ENCODE assay signal across 23 mouse cellular contexts in genomic region chr14:107033807-107034206, GRCm38 (mm10).
DNase-seq lines count a peak whose midpoint lies in the region; ATAC-seq and TF ChIP-seq lines count a peak whose summit lies in the region.
"Had no signal": no experiment of that assay in that cellular context is flagged by ENCODE, and none has a peak within 500 bp of the region (broad histone marks: within the 10 kb centered on the region; RNA-seq: fewer than 3 reads in every experiment).

No protein-coding gene starts in this region.

- H3K36me3 ChIP-seq in heart, adult 2 months (ENCODE audit: control insufficient read depth, insufficient read depth, low read length) = no peaks in the 10 kb centered on the region
- no peaks in the 10 kb centered on the region for H3K36me3 ChIP-seq in kidney, embryonic 16.5 days (ENCODE audit: insufficient read depth, low read length)
- H3K36me3 ChIP-seq in liver, adult 2 months (ENCODE audit: control insufficient read depth, insufficient read depth, low read length) = no peaks in the 10 kb centered on the region
- no peaks in the 10 kb centered on the region for H3K36me3 ChIP-seq in liver, embryonic 11.5 days (ENCODE audit: control insufficient read depth, insufficient read depth, low read length)
- H3K36me3 ChIP-seq: embryonic facial prominence, embryonic 15.5 days; forebrain, embryonic 15.5 days; G1E; heart, embryonic 15.5 days; hindbrain, embryonic 13.5 days had no signal

- H3K79me2 ChIP-seq in heart, adult 2 months (replicated peaks; ENCODE audit: control insufficient read depth, insufficient read depth, low read length) = no peaks in the 10 kb centered on the region
- H3K79me2 ChIP-seq in liver, adult 2 months (ENCODE audit: control insufficient read depth, insufficient read depth, low read length) = no peaks in the 10 kb centered on the region

- TF ChIP-seq CTCF in heart, adult 2 months (IDR thresholded peaks at IDR 0.05) = no peak
- no peak for TF ChIP-seq CTCF in liver, adult 2 months (IDR thresholded peaks at IDR 0.05; ENCODE audit: low read depth, low read length)

- no peak overlapping the region for H3K4me3 ChIP-seq in heart, adult 2 months
- H3K4me3 ChIP-seq in kidney, embryonic 16.5 days (ENCODE audit: low read length) = no peak overlapping the region
- no peak overlapping the region for H3K4me3 ChIP-seq in liver, adult 2 months (ENCODE audit: insufficient read depth, low read depth, low read length)
- no peak overlapping the region for H3K4me3 ChIP-seq in liver, embryonic 11.5 days (ENCODE audit: low read depth, low read length)
- H3K4me3 ChIP-seq: embryonic facial prominence, embryonic 15.5 days; forebrain, embryonic 15.5 days; heart, embryonic 15.5 days; hindbrain, embryonic 13.5 days had no signal

- whole genome bisulfite sequencing in heart, adult 2 months = 75% methylated on average over 2 of the region's 2 CpGs
- 76% methylated on average over 2 of the region's 2 CpGs for WGBS in kidney, embryonic 16.5 days
- 85% methylated on average over 2 of the region's 2 CpGs for WGBS in liver, adult 2 months
- 88% methylated on average over 2 of the region's 2 CpGs for WGBS in liver, embryonic 11.5 days

- no peaks in the 10 kb centered on the region for H3K4me1 ChIP-seq in heart, adult 2 months (ENCODE audit: control insufficient read depth, insufficient read depth, low read length)
- H3K4me1 ChIP-seq in kidney, embryonic 16.5 days (ENCODE audit: insufficient read depth, low read length) = no peaks in the 10 kb centered on the region
- no peaks in the 10 kb centered on the region for H3K4me1 ChIP-seq in liver, adult 2 months (ENCODE audit: control insufficient read depth, insufficient read depth, low read length)
- no peaks in the 10 kb centered on the region for H3K4me1 ChIP-seq in liver, embryonic 11.5 days (replicated peaks; ENCODE audit: control insufficient read depth, insufficient read depth, low read length)
- H3K4me1 ChIP-seq: embryonic facial prominence, embryonic 15.5 days; forebrain, embryonic 15.5 days; heart, embryonic 15.5 days; hindbrain, embryonic 13.5 days had no signal

- no peaks in the 10 kb centered on the region for H3K9me3 ChIP-seq in kidney, embryonic 16.5 days (ENCODE audit: low read length)
- H3K9me3 ChIP-seq in liver, embryonic 11.5 days (ENCODE audit: control insufficient read depth, low read length) = no peaks in the 10 kb centered on the region
- H3K9me3 ChIP-seq: embryonic facial prominence, embryonic 15.5 days; forebrain, embryonic 15.5 days; heart, embryonic 15.5 days; hindbrain, embryonic 13.5 days had no signal

- H3K27ac ChIP-seq in heart, adult 2 months = peak overlapping the region; percentile 38
- no peak overlapping the region for H3K27ac ChIP-seq in kidney, embryonic 16.5 days (ENCODE audit: low read length)
- no peak overlapping the region for H3K27ac ChIP-seq in liver, adult 2 months (replicated peaks; ENCODE audit: insufficient read depth, low read depth, low read length)
- H3K27ac ChIP-seq in liver, embryonic 11.5 days (ENCODE audit: low read depth, low read length) = no peak overlapping the region
- H3K27ac ChIP-seq: embryonic facial prominence, embryonic 15.5 days; forebrain, embryonic 15.5 days; heart, embryonic 15.5 days; hindbrain, embryonic 13.5 days had no signal

- no peak overlapping the region for H3K9ac ChIP-seq in heart, adult 2 months (ENCODE audit: low read depth, low read length)
- no peak overlapping the region for H3K9ac ChIP-seq in kidney, embryonic 16.5 days (replicated peaks; ENCODE audit: low read length)
- no peak overlapping the region for H3K9ac ChIP-seq in liver, adult 2 months (ENCODE audit: low read depth, low read length)
- H3K9ac ChIP-seq in liver, embryonic 11.5 days (ENCODE audit: low read depth, low read length) = no peak overlapping the region
- H3K9ac ChIP-seq: embryonic facial prominence, embryonic 15.5 days; forebrain, embryonic 15.5 days; heart, embryonic 15.5 days; hindbrain, embryonic 13.5 days had no signal

- intact Hi-C loops in heart, adult 2 months (cut with DNase I) = no loop called here

- ATAC-seq in kidney, embryonic 16.5 days (ENCODE audit: low FRiP score, low TSS enrichment) = peak; percentile 23; the same call in 1 of the 2 replicates
- ATAC-seq in liver, embryonic 11.5 days (replicated peaks; ENCODE audit: low FRiP score) = no peak
- ATAC-seq: CD4-positive, CD25-positive, alpha-beta regulatory T cell, adult 4 months; forebrain, embryonic 15.5 days had no signal

- no peak for TF ChIP-seq POLR2A in heart, adult 2 months (IDR thresholded peaks at IDR 0.05; ENCODE audit: insufficient read depth, low read depth, low read length)
- no peak for TF ChIP-seq POLR2A in liver, adult 2 months (IDR thresholded peaks at IDR 0.05; ENCODE audit: extremely low read depth, insufficient read depth, low read length)

- no peaks in the 10 kb centered on the region for H3K27me3 ChIP-seq in heart, adult 2 months (ENCODE audit: control insufficient read depth, insufficient read depth, low read length)
- H3K27me3 ChIP-seq in kidney, embryonic 16.5 days (ENCODE audit: insufficient read depth, low read length) = no peaks in the 10 kb centered on the region
- no peaks in the 10 kb centered on the region for H3K27me3 ChIP-seq in liver, adult 2 months (ENCODE audit: control insufficient read depth, insufficient read depth, low read length)
- no peaks in the 10 kb centered on the region for H3K27me3 ChIP-seq in liver, embryonic 11.5 days (replicated peaks; ENCODE audit: control insufficient read depth, insufficient read depth, low read length)
- H3K27me3 ChIP-seq: embryonic facial prominence, embryonic 15.5 days; forebrain, embryonic 15.5 days; heart, embryonic 15.5 days; hindbrain, embryonic 13.5 days had no signal

- H3K4me2 ChIP-seq in kidney, embryonic 16.5 days (replicated peaks; ENCODE audit: low read depth, low read length) = no peak overlapping the region
- no peak overlapping the region for H3K4me2 ChIP-seq in liver, embryonic 11.5 days
- H3K4me2 ChIP-seq: embryonic facial prominence, embryonic 15.5 days; forebrain, embryonic 15.5 days; heart, embryonic 11.5 days; heart, embryonic 15.5 days; hindbrain, embryonic 13.5 days had no signal

- no peak for TF ChIP-seq EP300 in heart, adult 2 months (IDR thresholded peaks at IDR 0.05; ENCODE audit: insufficient read depth, low read depth, low read length)

- DNase-seq in heart, adult 2 months = no peak
- no peak for DNase-seq in heart, adult 8-10 months (ENCODE audit: low spot score)
- no peak for DNase-seq in kidney, postnatal 10 days
- peak; percentile 24 for DNase-seq in liver, adult 2 months (ENCODE audit: extremely low read depth, low read depth, low spot score)
- no peak for DNase-seq in liver, embryonic 11.5 days (ENCODE audit: low spot score)
- no peak for DNase-seq in embryo, embryonic 10.5 days (ENCODE audit: low spot score)
- DNase-seq: adrenal gland, adult 8-10 months; adrenal gland, postnatal 36 days; B cell, adult 2 months; cerebellum, adult 2 months; cerebellum, postnatal 10 days; embryo, embryonic 11 days; gastrocnemius, postnatal 36 days; heart, adult 11 months; heart, postnatal 14 days had no signal
